Mouse (Mus musculus): ENCODE data around the gene Kdelr3. TPM values are rescaled to one million over a fixed set of nuclear protein-coding genes. Genes with fewer than 3 reads are reported as not detected.

Kdelr3 gene
- polyA plus RNA-seq (2015; fragmentation: Nextera tagmentation; extraction: Ambion mirVana) = 5.1 and 6.4 TPM in 2 replicates

DNA sequence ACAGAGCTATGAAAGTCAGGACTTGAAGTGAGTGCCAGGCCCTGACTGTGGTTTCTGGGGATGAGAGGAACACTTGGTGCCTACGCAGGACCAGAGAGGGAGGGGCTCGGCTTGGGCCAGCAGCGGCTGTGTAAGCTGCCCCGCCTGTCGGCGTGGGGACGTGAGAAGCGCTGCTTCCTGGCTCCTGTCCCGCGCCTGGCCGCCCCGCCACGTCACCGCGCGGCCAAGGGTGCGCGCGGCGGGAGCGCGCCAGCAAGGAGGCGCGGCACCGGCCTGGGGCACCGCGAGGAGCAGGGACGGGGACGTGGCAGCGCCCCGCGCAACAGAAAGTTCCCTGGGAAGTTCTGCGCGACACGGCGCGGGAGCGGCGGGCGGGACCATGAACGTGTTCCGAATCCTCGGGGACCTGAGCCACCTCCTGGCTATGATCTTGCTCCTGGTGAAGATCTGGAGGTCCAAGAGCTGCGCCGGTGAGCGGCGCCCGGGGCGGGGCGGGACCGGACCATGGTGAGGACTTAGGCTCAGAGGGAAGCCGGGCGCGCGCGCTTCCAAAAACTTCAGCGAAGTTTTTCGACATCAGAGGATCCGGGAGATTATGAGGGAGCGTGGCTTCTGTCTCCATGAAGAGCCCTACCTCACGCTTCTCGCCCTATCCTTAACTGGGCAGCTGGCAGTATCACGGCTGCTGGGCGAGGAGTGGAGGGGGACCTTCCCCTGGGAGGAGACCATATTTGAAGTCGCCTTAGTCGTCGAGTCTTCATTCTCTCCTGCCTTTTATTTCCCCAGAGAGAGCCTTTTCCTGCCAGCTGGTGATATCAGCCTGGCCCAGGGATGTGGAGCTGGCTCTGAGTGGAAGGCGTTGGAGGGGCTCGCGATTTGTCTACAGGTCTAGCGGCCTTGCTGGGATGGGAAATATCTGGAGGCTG lies at the start of gene Kdelr3:
TSS of gene Kdelr3 (plus strand) at position 241 of the 926 bp plus-strand sequence.
- under 1% methylated on average over 71 of the region's 71 CpGs for WGBS
- Histone ChIP-seq H3K36me3 (ENCODE audit: poor library complexity, severe bottlenecking) (no peaks in the 10 kb centered on the region), H3K9ac (peak within 1 kb of the TSS; percentile 63), H3K9me3 (replicated peaks) (no peaks in the 10 kb centered on the region), H3K4me3 (peak within 1 kb of the TSS; percentile 48), H3K27ac (no peak within 1 kb of the TSS), H3K27me3 (peaks cover 76% of the 10 kb centered on the region), H3K4me2 (peak within 1 kb of the TSS; percentile 88), H3K4me1 (peaks cover 25% of the 10 kb centered on the region)
- ATAC-seq = peak; percentile 54; the same call in 1 of the 2 replicates

DNA sequence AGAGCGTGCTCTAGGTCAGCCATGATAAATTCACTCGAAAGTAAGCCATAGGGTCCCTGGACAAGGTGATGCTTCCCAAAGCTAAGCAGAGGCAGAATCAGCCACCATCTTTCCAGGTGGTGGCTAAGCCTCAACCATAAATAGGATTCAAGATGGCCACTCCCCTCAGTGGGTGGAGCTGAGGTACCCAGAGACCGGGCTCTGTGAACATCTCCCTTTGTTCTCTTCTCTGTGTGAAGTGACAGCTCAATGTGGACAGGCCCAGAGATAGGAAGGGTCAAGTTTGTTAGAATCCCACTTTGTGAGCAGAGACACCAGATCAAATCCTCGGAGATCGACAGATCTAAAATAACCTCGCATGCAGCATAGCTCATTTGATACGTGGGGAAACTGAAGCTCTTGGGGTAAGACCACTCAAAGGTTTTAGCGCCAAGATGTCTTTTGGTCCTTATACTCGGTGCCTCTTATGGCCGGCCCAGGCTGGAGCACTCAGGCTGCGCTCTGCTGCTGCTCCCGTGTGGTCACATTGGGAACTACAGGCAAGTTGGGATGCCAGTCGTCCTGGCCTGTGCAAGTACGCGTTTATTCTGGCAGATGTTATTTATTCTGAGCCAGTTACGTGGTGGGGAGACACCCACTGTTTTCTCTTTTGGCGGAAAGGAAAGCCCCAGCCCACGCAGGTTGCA lies 49.5 kb upstream of the Kdelr3 start:
- no peak overlapping the region for H3K27ac ChIP-seq
- 6% methylated on average over 18 of the region's 18 CpGs for WGBS
- no peaks in the 10 kb centered on the region for H3K36me3 ChIP-seq (ENCODE audit: poor library complexity, severe bottlenecking)
- peaks cover 14% of the 10 kb centered on the region for H3K4me1 ChIP-seq
- peaks cover 26% of the 10 kb centered on the region for H3K27me3 ChIP-seq
- no peak overlapping the region for H3K9ac ChIP-seq
- ATAC-seq = peak; percentile 93
- no peak overlapping the region for H3K4me3 ChIP-seq
- H3K4me2 ChIP-seq = no peak overlapping the region
- no peaks in the 10 kb centered on the region for H3K9me3 ChIP-seq (replicated peaks)

DNA sequence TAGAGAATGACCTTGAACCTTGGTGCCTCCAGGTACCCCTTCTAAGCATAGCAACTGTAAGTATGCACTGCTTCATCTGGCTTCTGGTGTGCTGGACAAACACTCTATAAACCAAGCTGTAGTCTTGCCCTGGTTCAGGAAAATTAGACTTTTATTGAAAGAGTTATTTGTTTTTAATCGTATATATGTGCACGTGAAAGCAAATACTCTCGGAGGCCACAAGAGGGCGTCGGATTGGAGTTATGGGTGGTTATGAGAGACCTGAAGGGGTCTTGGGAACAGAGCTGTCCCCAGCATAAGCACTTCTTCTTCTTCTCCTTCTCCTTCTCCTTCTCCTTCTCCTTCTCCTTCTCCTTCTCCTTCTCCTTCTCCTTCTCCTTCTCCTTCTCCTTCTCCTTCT lies 46.6 kb upstream of the Kdelr3 start:
- no peak overlapping the region for H3K4me3 ChIP-seq
- 71% methylated on average over 5 of the region's 5 CpGs for WGBS
- H3K9me3 ChIP-seq (replicated peaks) = no peaks in the 10 kb centered on the region
- no peak overlapping the region for H3K27ac ChIP-seq
- peaks cover 2% of the 10 kb centered on the region; the same call in 1 of the 2 replicates for H3K27me3 ChIP-seq
- peaks cover 14% of the 10 kb centered on the region for H3K4me1 ChIP-seq
- H3K36me3 ChIP-seq (ENCODE audit: poor library complexity, severe bottlenecking) = no peaks in the 10 kb centered on the region
- no peak for ATAC-seq
- H3K9ac ChIP-seq = no peak overlapping the region
- H3K4me2 ChIP-seq = no peak overlapping the region

DNA sequence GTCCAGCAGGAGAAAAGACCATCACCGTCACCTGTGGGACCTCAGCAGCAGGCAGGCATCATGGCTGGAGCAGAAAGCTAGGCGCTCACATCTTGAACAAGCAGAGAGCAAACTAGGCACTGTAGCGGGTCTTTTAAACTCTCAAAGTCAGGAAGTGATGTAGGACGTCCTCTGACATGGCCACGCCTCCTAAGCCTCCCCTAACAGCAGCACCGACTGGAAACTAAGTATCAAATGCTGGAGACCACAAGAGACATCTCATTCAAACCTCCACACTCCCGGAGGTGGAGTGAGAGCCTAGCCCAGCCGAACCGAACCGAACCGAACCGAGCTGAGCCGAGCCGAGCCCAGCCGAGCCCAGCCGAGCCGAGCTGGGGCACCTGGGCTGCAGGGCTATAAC lies 45.6 kb upstream of the Kdelr3 start:
- H3K4me3 ChIP-seq = peak overlapping the region; percentile 21; the same call in 1 of the 2 replicates
- H3K4me1 ChIP-seq = peaks cover 14% of the 10 kb centered on the region
- H3K4me2 ChIP-seq = peak overlapping the region; percentile 47
- H3K36me3 ChIP-seq (ENCODE audit: poor library complexity, severe bottlenecking) = no peaks in the 10 kb centered on the region
- no peak for ATAC-seq
- no peak overlapping the region for H3K27ac ChIP-seq
- peaks cover 2% of the 10 kb centered on the region; the same call in 1 of the 2 replicates for H3K27me3 ChIP-seq
- WGBS = 37% methylated on average over 17 of the region's 17 CpGs
- H3K9ac ChIP-seq = no peak overlapping the region
- H3K9me3 ChIP-seq (replicated peaks) = no peaks in the 10 kb centered on the region

DNA sequence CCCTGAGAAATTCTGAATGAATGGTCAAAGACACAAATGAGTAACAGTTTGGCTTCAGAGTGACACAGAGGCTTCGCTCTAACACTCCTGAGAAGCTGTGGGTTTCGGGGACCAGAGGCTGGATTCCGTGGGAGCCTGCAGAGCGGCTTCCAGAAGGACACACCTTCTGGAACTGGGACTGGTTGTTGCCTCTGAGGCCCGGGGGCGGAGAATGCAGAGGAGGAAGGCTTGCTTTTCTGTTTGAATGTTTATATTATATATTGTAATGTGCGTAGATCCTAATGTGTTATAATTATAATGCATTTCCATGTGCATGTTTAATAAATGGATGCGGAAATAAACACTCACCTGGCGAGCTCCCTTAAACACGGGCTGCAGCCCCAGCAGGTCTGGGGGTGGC lies 45.1 kb upstream of the Kdelr3 start:
- Histone ChIP-seq H3K27me3 (peaks cover 2% of the 10 kb centered on the region; the same call in 1 of the 2 replicates), H3K4me1 (peaks cover 14% of the 10 kb centered on the region), H3K9ac (no peak overlapping the region), H3K9me3 (replicated peaks) (no peaks in the 10 kb centered on the region), H3K4me2 (peak overlapping the region; percentile 47), H3K4me3 (no peak overlapping the region), H3K27ac (no peak overlapping the region), H3K36me3 (ENCODE audit: poor library complexity, severe bottlenecking) (no peaks in the 10 kb centered on the region)
- no peak for ATAC-seq
- WGBS = 54% methylated on average over 10 of the region's 10 CpGs

DNA sequence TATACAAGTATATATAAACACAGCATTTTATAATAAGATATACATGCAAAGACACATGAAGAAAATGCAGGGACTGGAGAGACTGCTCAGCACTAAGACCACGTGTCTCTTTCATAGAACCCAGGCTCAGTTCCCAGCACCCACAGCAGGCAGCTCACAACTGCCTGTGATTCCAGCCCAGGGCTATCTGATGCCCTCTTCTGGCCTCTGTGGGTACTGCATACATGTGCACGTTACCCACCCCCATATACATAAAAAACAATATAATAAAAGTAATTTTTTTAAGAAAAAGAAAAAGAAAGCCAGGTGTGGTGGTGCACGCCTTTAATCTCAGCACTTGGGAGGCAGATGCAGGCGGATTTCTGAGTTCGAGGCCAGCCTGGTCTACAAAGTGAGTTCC lies 43.2 kb upstream of the Kdelr3 start:
- Histone ChIP-seq H3K9ac (no peak overlapping the region), H3K4me2 (no peak overlapping the region), H3K9me3 (replicated peaks) (no peaks in the 10 kb centered on the region), H3K27me3 (0 out of 2 replicates have a peak, but pooled peaks cover 1% of the 10 kb centered on the region), H3K27ac (no peak overlapping the region), H3K36me3 (ENCODE audit: poor library complexity, severe bottlenecking) (no peaks in the 10 kb centered on the region), H3K4me3 (no peak overlapping the region), H3K4me1 (peaks cover 17% of the 10 kb centered on the region)
- 81% methylated on average over 5 of the region's 5 CpGs for WGBS
- ATAC-seq = no peak

DNA sequence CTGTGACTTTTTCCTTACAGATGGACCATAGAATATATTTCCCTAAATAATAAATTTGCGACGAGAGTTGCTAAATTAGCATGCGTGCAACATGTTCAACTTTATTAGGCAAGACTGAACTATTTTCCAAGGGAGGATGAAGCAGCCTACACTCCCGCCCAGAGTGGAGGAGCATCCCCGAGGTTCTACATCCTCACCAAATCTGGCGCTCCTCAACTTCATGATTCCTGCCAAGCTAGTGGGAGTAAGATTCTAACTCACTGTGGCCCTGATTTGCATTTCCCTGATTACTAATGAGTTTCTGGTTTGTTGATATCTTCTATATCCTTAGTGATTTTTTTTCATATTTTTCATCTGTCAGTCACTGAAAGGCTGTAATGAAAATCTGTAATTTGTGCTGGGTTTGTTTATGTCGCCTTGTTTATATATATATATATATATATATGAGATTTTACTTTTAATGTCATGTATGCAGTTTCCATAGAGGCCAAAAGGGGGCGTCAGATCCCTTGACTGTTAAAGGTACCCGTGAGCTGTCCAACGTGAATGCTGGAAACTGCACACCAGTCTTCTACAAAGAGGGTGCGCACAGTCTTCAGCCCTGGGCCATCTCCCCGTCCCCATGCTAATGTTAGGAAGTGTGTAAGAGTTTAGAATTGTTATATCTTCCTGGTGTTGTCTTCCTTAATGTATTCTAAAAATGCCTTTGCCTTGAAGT lies 42.4 kb upstream of the Kdelr3 start:
- no peak overlapping the region for H3K27ac ChIP-seq
- no peak overlapping the region for H3K9ac ChIP-seq
- H3K4me2 ChIP-seq = no peak overlapping the region
- no peak overlapping the region for H3K4me3 ChIP-seq
- H3K36me3 ChIP-seq (ENCODE audit: poor library complexity, severe bottlenecking) = no peaks in the 10 kb centered on the region
- ATAC-seq = no peak
- no peaks in the 10 kb centered on the region for H3K9me3 ChIP-seq (replicated peaks)
- 54% methylated on average over 12 of the region's 12 CpGs for WGBS
- H3K27me3 ChIP-seq = no peaks in the 10 kb centered on the region
- peaks cover 17% of the 10 kb centered on the region for H3K4me1 ChIP-seq

DNA sequence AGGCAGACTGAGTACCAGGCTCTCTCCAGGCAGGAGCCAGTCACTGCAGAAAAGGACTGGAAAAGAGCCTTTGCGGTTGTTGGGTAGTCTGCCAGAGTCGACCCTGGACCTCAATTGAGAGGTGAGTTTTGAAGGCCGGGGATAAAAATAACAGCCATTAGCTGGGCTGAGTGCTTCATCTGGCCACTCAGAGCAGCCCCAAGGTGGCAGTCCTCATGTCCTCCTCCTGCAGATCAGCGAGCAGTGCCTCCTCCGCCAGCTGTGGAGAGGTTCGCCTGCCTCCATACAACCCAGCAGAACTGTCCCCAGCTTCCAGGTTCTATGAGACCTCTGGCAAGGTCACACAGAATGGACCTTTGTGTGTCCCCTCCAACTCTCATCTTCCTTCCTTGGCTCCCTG lies 39.0 kb upstream of the Kdelr3 start:
- Histone ChIP-seq H3K4me1 (peaks cover 7% of the 10 kb centered on the region; the same call in 1 of the 2 replicates), H3K27me3 (peaks cover 13% of the 10 kb centered on the region; the same call in 1 of the 2 replicates), H3K36me3 (ENCODE audit: poor library complexity, severe bottlenecking) (no peaks in the 10 kb centered on the region), H3K4me2 (no peak overlapping the region), H3K27ac (no peak overlapping the region), H3K9ac (no peak overlapping the region), H3K9me3 (replicated peaks) (no peaks in the 10 kb centered on the region), H3K4me3 (no peak overlapping the region)
- 66% methylated on average over 6 of the region's 6 CpGs for WGBS
- no peak for ATAC-seq

DNA sequence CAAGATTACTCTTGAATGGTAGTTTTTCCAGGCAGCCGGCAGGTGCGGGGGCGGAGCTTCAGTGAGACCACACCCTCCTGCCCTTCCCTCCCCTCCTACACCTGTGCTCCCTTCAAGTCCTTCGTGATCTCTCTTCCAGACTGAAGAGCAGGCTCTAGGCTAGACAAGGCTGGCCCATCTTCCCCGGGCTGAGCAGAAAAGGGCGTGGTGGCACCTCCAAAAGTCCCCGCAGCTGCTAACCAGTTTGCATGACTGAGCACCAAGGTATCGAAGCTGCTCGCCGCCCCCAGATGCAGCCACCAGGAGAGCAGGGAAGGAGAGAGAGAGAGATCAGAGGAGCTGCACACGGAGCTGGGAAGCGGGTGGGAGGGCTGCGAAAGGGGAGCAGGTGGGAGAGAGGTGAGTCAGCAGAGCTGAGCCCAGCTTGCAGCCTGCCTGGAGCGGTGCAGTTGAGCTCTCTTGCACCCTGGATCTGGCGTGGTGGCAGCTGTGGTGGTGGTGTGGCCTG lies 35.0 kb upstream of the Kdelr3 start:
- Histone ChIP-seq H3K36me3 (ENCODE audit: poor library complexity, severe bottlenecking) (no peaks in the 10 kb centered on the region), H3K9me3 (replicated peaks) (no peaks in the 10 kb centered on the region), H3K27ac (no peak overlapping the region), H3K4me3 (no peak overlapping the region), H3K4me2 (no peak overlapping the region), H3K27me3 (peaks cover 13% of the 10 kb centered on the region; the same call in 1 of the 2 replicates), H3K9ac (no peak overlapping the region), H3K4me1 (peaks cover 7% of the 10 kb centered on the region; the same call in 1 of the 2 replicates)
- 13% methylated on average over 15 of the region's 15 CpGs for WGBS
- no peak for ATAC-seq

DNA sequence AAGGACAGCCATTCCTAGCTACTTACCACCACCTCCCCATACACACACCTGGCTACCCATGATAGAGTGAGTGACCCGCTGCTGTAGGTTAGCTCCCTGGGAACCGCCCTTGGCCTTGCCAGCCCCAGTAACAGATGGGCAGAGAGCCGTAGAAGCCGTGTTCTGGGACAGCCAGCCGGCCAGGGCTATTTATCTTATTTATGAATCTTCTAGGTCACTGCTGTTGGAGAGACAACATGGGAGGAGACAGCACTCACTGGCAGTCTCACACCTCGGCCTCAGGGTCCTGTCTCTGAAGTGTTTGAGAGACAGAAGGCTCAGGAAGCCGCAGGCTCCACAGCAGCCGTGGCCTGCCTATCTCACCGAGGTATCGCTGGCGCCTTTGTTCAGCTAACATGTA lies 26.7 kb upstream of the Kdelr3 start:
- no peak overlapping the region for H3K27ac ChIP-seq
- no peaks in the 10 kb centered on the region for H3K9me3 ChIP-seq (replicated peaks)
- no peak overlapping the region for H3K9ac ChIP-seq
- no peak overlapping the region for H3K4me3 ChIP-seq
- WGBS = 75% methylated on average over 11 of the region's 11 CpGs
- ATAC-seq = no peak
- no peaks in the 10 kb centered on the region for H3K36me3 ChIP-seq (ENCODE audit: poor library complexity, severe bottlenecking)
- no peaks in the 10 kb centered on the region for H3K4me1 ChIP-seq
- peaks cover 11% of the 10 kb centered on the region; the same call in 1 of the 2 replicates for H3K27me3 ChIP-seq
- H3K4me2 ChIP-seq = no peak overlapping the region

DNA sequence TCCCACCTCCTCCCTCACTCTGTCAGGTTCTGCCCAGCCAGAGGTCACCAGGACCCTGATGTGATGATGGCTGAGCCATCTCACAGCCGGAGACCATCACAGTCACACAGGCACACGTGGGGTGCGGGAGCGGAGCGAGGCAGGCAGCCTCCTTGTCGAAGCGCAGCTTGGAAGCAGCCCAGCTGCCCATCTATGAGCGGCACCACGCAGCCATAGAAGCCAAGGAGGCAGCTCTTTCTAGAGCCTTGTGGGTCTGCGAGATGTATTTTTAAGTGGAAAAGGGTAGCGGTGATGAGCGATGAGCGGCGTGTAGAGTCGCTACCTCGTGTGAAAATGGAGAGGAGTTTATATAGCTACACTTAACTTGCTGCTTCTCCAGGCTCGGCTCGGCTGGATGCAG lies 22.7 kb upstream of the Kdelr3 start:
- no peak for ATAC-seq
- H3K4me2 ChIP-seq = no peak overlapping the region
- WGBS = 56% methylated on average over 18 of the region's 18 CpGs

More for the DNA sequence above, 22.7 kb upstream of the Kdelr3 start:
- Histone ChIP-seq H3K9ac (no peak overlapping the region), H3K4me1 (no peaks in the 10 kb centered on the region), H3K36me3 (ENCODE audit: poor library complexity, severe bottlenecking) (no peaks in the 10 kb centered on the region), H3K27me3 (peaks cover 17% of the 10 kb centered on the region; the same call in 1 of the 2 replicates), H3K9me3 (replicated peaks) (no peaks in the 10 kb centered on the region), H3K4me3 (no peak overlapping the region), H3K27ac (no peak overlapping the region)
